ENCODE assay signal across 9 mouse cellular contexts in genomic region chr8:120408241-120409215, GRCm38 (mm10).
A peak's percentile ranks its signal among the peaks of the same experiment; 100 is the strongest.
DNase-seq lines count a peak whose midpoint lies in the region; ATAC-seq and TF ChIP-seq lines count a peak whose summit lies in the region.
"Had no signal": no experiment of that assay in that cellular context is flagged by ENCODE, and none has a peak within 500 bp of the region (broad histone marks: within the 10 kb centered on the region; RNA-seq: fewer than 3 reads in every experiment).

No protein-coding gene starts in this region.

- H3K4me1 ChIP-seq in kidney, postnatal 0 days (replicated peaks; ENCODE audit: insufficient read depth, low read length), result no peaks in the 10 kb centered on the region; the same call in 1 of the 2 replicates
- peaks cover 62% of the 10 kb centered on the region for H3K4me1 ChIP-seq in intestine, embryonic 16.5 days (ENCODE audit: control insufficient read depth, insufficient read depth, low read length)
- H3K4me1 ChIP-seq in midbrain, embryonic 15.5 days, result peaks cover 63% of the 10 kb centered on the region

- intact Hi-C loops in gastrocnemius, postnatal 14 days (cut with DNase I; ENCODE audit: low total_unique reads), result loop anchor here (5.0 kb wide), 1 partner anchor 129 kb away; no protein-coding TSS in a partner anchor

- H3K36me3 ChIP-seq in kidney, postnatal 0 days (ENCODE audit: insufficient read depth, low read length), result no peaks in the 10 kb centered on the region
- no peaks in the 10 kb centered on the region for H3K36me3 ChIP-seq in intestine, embryonic 16.5 days (ENCODE audit: control insufficient read depth, insufficient read depth, low read length)
- no peaks in the 10 kb centered on the region for H3K36me3 ChIP-seq in midbrain, embryonic 15.5 days (replicated peaks)

- no peak overlapping the region for H3K4me3 ChIP-seq in kidney, postnatal 0 days (replicated peaks; ENCODE audit: low read depth, low read length)
- H3K4me3 ChIP-seq in intestine, embryonic 16.5 days (ENCODE audit: low read length), result no peak overlapping the region
- no peak overlapping the region for H3K4me3 ChIP-seq in midbrain, embryonic 15.5 days

- no peaks in the 10 kb centered on the region for H3K9me3 ChIP-seq in kidney, postnatal 0 days (replicated peaks; ENCODE audit: low read length)
- no peaks in the 10 kb centered on the region for H3K9me3 ChIP-seq in intestine, embryonic 16.5 days (ENCODE audit: control insufficient read depth, low read length)
- no peaks in the 10 kb centered on the region for H3K9me3 ChIP-seq in midbrain, embryonic 15.5 days

- TF ChIP-seq CTCF in kidney, postnatal 0 days (IDR thresholded peaks at IDR 0.05; ENCODE audit: low read depth), result peak; percentile 38; the same call in 1 of the 2 replicates

- no peak overlapping the region for H3K9ac ChIP-seq in kidney, postnatal 0 days (ENCODE audit: low read depth, low read length)
- H3K9ac ChIP-seq in intestine, embryonic 16.5 days (ENCODE audit: low read depth, low read length), result peak overlapping the region; percentile 55; the same call in 1 of the 2 replicates
- no peak overlapping the region for H3K9ac ChIP-seq in midbrain, embryonic 15.5 days

- no peak for DNase-seq in kidney, postnatal 0 days (ENCODE audit: low spot score)
- DNase-seq in kidney, adult 8-10 months, result no peak
- DNase-seq in cerebellum, adult 9-11 months, result peak; percentile 60
- DNase-seq in gastrocnemius, adult 8-10 months (ENCODE audit: low spot score in 2 of 2), result no peak
- DNase-seq in gastrocnemius, postnatal 14 days, result no peak
- DNase-seq in retina, postnatal 1 day, result no peak

- WGBS in kidney, postnatal 0 days, result 47% methylated on average over 14 of the region's 14 CpGs
- WGBS in intestine, embryonic 16.5 days, result 53% methylated on average over 14 of the region's 14 CpGs
- 45% methylated on average over 14 of the region's 14 CpGs for WGBS in midbrain, embryonic 15.5 days

- no peak for ATAC-seq in kidney, postnatal 0 days (replicated peaks; ENCODE audit: low FRiP score, low read depth)
- no peak for ATAC-seq in intestine, embryonic 16.5 days
- no peak for ATAC-seq in midbrain, embryonic 15.5 days (replicated peaks)
- ATAC-seq: activated CD4-positive, CD25-positive, alpha-beta regulatory T cell, adult 4 months had no signal

- H3K27ac ChIP-seq in kidney, postnatal 0 days, result no peak overlapping the region
- peak overlapping the region; percentile 45 for H3K27ac ChIP-seq in intestine, embryonic 16.5 days (ENCODE audit: low read length)
- H3K27ac ChIP-seq in midbrain, embryonic 15.5 days, result peak overlapping the region; percentile 41

- H3K4me2 ChIP-seq in kidney, postnatal 0 days (ENCODE audit: low read length), result no peak overlapping the region
- H3K4me2 ChIP-seq in intestine, embryonic 16.5 days (ENCODE audit: low read depth, low read length), result no peak overlapping the region
- no peak overlapping the region for H3K4me2 ChIP-seq in midbrain, embryonic 15.5 days

- H3K27me3 ChIP-seq in kidney, postnatal 0 days (ENCODE audit: insufficient read depth, low read length), result no peaks in the 10 kb centered on the region
- no peaks in the 10 kb centered on the region for H3K27me3 ChIP-seq in intestine, embryonic 16.5 days (replicated peaks; ENCODE audit: control insufficient read depth, insufficient read depth, low read length)
- H3K27me3 ChIP-seq in midbrain, embryonic 15.5 days (replicated peaks), result no peaks in the 10 kb centered on the region
